Mouse (Mus musculus) MEL (cell line): ENCODE measurements around the gene Gipc1. TPM values are rescaled to one million over a fixed set of nuclear protein-coding genes. Genes with fewer than 3 reads are reported as not detected.
A peak's percentile ranks its signal among the peaks of the same experiment; 100 is the strongest.

Source experiments
- DNase-seq: peaks from one replicate; pipeline ENCODE4 v3.0.0; 2011; ENCODE audit warnings: low read depth, low spot score
- H3K27ac ChIP-seq: 2 replicates; pipeline ENCODE4 v1.5.1; 2012; ENCODE audit warnings: low read depth, mild to moderate bottlenecking, control low read depth, low read length, moderate library complexity; ENCODE audit not compliant: control insufficient read depth
- H3K27me3 ChIP-seq, 2 experiments: fragments of 150-350 bp in 1 of 2; sonication (generic) in 1 of 2; 2 replicates each; pipeline ENCODE4 v1.6.1; 2012; ENCODE audit warnings: low read length in 2 of 2, mild to moderate bottlenecking in 2 of 2, improper control_type of control experiment in 1 of 2, moderate library complexity in 1 of 2; ENCODE audit not compliant: insufficient read depth in 2 of 2, control insufficient read depth in 1 of 2
- H3K36me3 ChIP-seq, 2 experiments: 2 replicates each; pipeline ENCODE4 v1.6.1; 2012 to 2014; ENCODE audit warnings: low read length in 2 of 2, improper control_type of control experiment in 1 of 2, inconsistent platforms in 1 of 2, mild to moderate bottlenecking in 1 of 2; ENCODE audit not compliant: insufficient read depth in 2 of 2, control insufficient read depth in 1 of 2
- H3K4me1 ChIP-seq, 2 experiments: fragments of 150-350 bp in 1 of 2; sonication (generic) in 1 of 2; 2 replicates each; pipeline ENCODE4 v1.6.1; 2012; ENCODE audit warnings: low read length in 2 of 2, improper control_type of control experiment in 1 of 2, mild to moderate bottlenecking in 1 of 2; ENCODE audit not compliant: insufficient read depth in 2 of 2, control insufficient read depth in 1 of 2
- H3K4me3 ChIP-seq, 2 experiments: fragments of 150-350 bp in 1 of 2; sonication (generic) in 1 of 2; 2 replicates each; pipeline ENCODE4 v1.5.1; 2012; ENCODE audit warnings: low read depth in 2 of 2, low read length in 2 of 2, mild to moderate bottlenecking in 2 of 2, moderate library complexity in 2 of 2, control low read depth in 1 of 2, improper control_type of control experiment in 1 of 2; ENCODE audit not compliant: control insufficient read depth in 1 of 2, insufficient read depth in 1 of 2
- H3K79me2 ChIP-seq: 2 replicates; pipeline ENCODE4 v1.6.1; 2012; ENCODE audit warnings: mild to moderate bottlenecking, low read length, moderate library complexity; ENCODE audit not compliant: control insufficient read depth, poor library complexity, insufficient read depth
- H3K9ac ChIP-seq: 2 replicates; pipeline ENCODE4 v1.6.1; 2012; ENCODE audit warnings: low read depth, mild to moderate bottlenecking, control low read depth, low read length, moderate library complexity; ENCODE audit not compliant: control insufficient read depth, poor library complexity, severe bottlenecking
- H3K9me3 ChIP-seq: fragments of 150-350 bp; sonication (generic); replicated peaks from 2 replicates; pipeline ENCODE4 v1.6.1; 2012; ENCODE audit warnings: mild to moderate bottlenecking, low read length, improper control_type of control experiment, moderate library complexity; ENCODE audit not compliant: insufficient read depth
- BHLHE40 ChIP-seq: IDR thresholded peaks from 2 replicates; pipeline ENCODE4 v1.6.1; 2012; ENCODE audit warnings: low read depth, mild to moderate bottlenecking, inconsistent platforms, low read length, improper control_type of control experiment, borderline replicate concordance
- CHD1 ChIP-seq: IDR thresholded peaks from 2 replicates; pipeline ENCODE4 v1.6.1; 2012; ENCODE audit warnings: low read depth, mild to moderate bottlenecking, inconsistent platforms, low read length, improper control_type of control experiment
- CHD2 ChIP-seq: IDR thresholded peaks from 2 replicates; pipeline ENCODE4 v1.6.1; 2011; ENCODE audit warnings: low read length, improper control_type of control experiment
- CTCF ChIP-seq, 3 experiments: IDR thresholded peaks in 2 of 3; conservative IDR thresholded peaks in 1 of 3; 2 replicates each; pipeline ENCODE4 v1.5.1; 2011 to 2012; ENCODE audit warnings: low read length in 3 of 3, low read depth in 2 of 3, mild to moderate bottlenecking in 2 of 3, improper control_type of control experiment in 1 of 3, inconsistent platforms in 1 of 3, mixed read lengths in 1 of 3, moderate library complexity in 1 of 3; ENCODE audit not compliant: control insufficient read depth in 1 of 3, insufficient read depth in 1 of 3, poor library complexity in 1 of 3, severe bottlenecking in 1 of 3
- E2F4 ChIP-seq: IDR thresholded peaks from 2 replicates; pipeline ENCODE4 v1.6.1; 2011; ENCODE audit warnings: low read depth, low read length, improper control_type of control experiment, borderline replicate concordance
- ELF1 ChIP-seq: IDR thresholded peaks from 2 replicates; pipeline ENCODE4 v1.6.1; 2014; ENCODE audit warnings: low read depth, mild to moderate bottlenecking, inconsistent platforms, low read length, improper control_type of control experiment, moderate library complexity
- EP300 ChIP-seq, 2 experiments: IDR thresholded peaks; 2 replicates each; pipeline ENCODE4 v1.6.1; 2011; ENCODE audit warnings: improper control_type of control experiment in 2 of 2, low read length in 2 of 2, low read depth in 1 of 2, mild to moderate bottlenecking in 1 of 2
- ETS1 ChIP-seq: IDR thresholded peaks from 2 replicates; pipeline ENCODE4 v1.6.1; 2012; ENCODE audit warnings: low read depth, mild to moderate bottlenecking, inconsistent platforms, low read length, improper control_type of control experiment, moderate library complexity
- GABPA ChIP-seq: IDR thresholded peaks from 2 replicates; pipeline ENCODE4 v1.6.1; 2012; ENCODE audit warnings: low read depth, mild to moderate bottlenecking, inconsistent platforms, low read length, improper control_type of control experiment, moderate library complexity
- GATA1 ChIP-seq: IDR thresholded peaks from 2 replicates; pipeline ENCODE4 v1.6.1; 2011; ENCODE audit warnings: low read depth, low read length, improper control_type of control experiment
- HCFC1 ChIP-seq: IDR thresholded peaks from 2 replicates; pipeline ENCODE4 v1.6.1; 2012; ENCODE audit warnings: low read depth, mild to moderate bottlenecking, inconsistent platforms, low read length, improper control_type of control experiment, moderate library complexity
- JUND ChIP-seq: IDR thresholded peaks from 2 replicates; pipeline ENCODE4 v1.6.1; 2011; ENCODE audit warnings: low read depth, mild to moderate bottlenecking, improper control_type of control experiment, low read length
- KAT2A ChIP-seq: conservative IDR thresholded peaks from 2 replicates; pipeline ENCODE4 v1.6.1; 2012; ENCODE audit warnings: low read depth, low read length, improper control_type of control experiment, inconsistent platforms
- MAFK ChIP-seq: IDR thresholded peaks from 2 replicates; pipeline ENCODE4 v1.6.1; 2011; ENCODE audit warnings: low read depth, mild to moderate bottlenecking, low read length, improper control_type of control experiment, borderline replicate concordance
- MAZ ChIP-seq: IDR thresholded peaks from 2 replicates; pipeline ENCODE4 v1.6.1; 2012; ENCODE audit warnings: low read depth, mild to moderate bottlenecking, inconsistent platforms, low read length, improper control_type of control experiment
- MEF2A ChIP-seq: IDR thresholded peaks from 2 replicates; pipeline ENCODE4 v1.6.1; 2014; ENCODE audit warnings: low read depth, mild to moderate bottlenecking, inconsistent platforms, low read length, improper control_type of control experiment; ENCODE audit not compliant: poor library complexity, insufficient replicate concordance, severe bottlenecking; ENCODE audit errors: extremely low read depth
- MXI1 ChIP-seq: IDR thresholded peaks from 2 replicates; pipeline ENCODE4 v1.6.1; 2011; ENCODE audit warnings: mild to moderate bottlenecking, low read depth, low read length, improper control_type of control experiment
- MYB ChIP-seq: IDR thresholded peaks from 2 replicates; pipeline ENCODE4 v1.6.1; 2011; ENCODE audit warnings: mild to moderate bottlenecking, low read depth, low read length, improper control_type of control experiment
- MYC ChIP-seq: IDR thresholded peaks from 2 replicates; pipeline ENCODE4 v1.6.1; 2011; ENCODE audit warnings: low read depth, mild to moderate bottlenecking, low read length, improper control_type of control experiment, moderate library complexity
- NELFE ChIP-seq: IDR thresholded peaks from 2 replicates; pipeline ENCODE4 v1.6.1; 2011; ENCODE audit warnings: low read depth, low read length, improper control_type of control experiment
- POLR2A ChIP-seq, 2 experiments: IDR thresholded peaks; 2 replicates each; pipeline ENCODE4 v1.6.1; 2011 to 2012; ENCODE audit warnings: low read length in 2 of 2, mild to moderate bottlenecking in 2 of 2, control low read depth in 1 of 2, improper control_type of control experiment in 1 of 2, low read depth in 1 of 2, moderate library complexity in 1 of 2; ENCODE audit not compliant: control insufficient read depth in 1 of 2, insufficient read depth in 1 of 2, poor library complexity in 1 of 2
- POLR2AphosphoS2 ChIP-seq: IDR thresholded peaks from 2 replicates; pipeline ENCODE4 v1.6.1; 2011; ENCODE audit warnings: low read length, improper control_type of control experiment
- POLR2AphosphoS5 ChIP-seq: IDR thresholded peaks from 2 replicates; pipeline ENCODE4 v1.6.1; 2012; ENCODE audit warnings: low read depth, borderline replicate concordance, mild to moderate bottlenecking, inconsistent platforms, low read length, moderate library complexity, mixed read lengths
- RAD21 ChIP-seq: IDR thresholded peaks from 2 replicates; pipeline ENCODE4 v1.6.1; 2011; ENCODE audit warnings: mild to moderate bottlenecking, low read depth, low read length, improper control_type of control experiment
- RCOR1 ChIP-seq: IDR thresholded peaks from 2 replicates; pipeline ENCODE4 v1.6.1; 2012; ENCODE audit warnings: low read depth, mild to moderate bottlenecking, inconsistent platforms, low read length, improper control_type of control experiment
- SIN3A ChIP-seq: IDR thresholded peaks from 2 replicates; pipeline ENCODE4 v1.6.1; 2012; ENCODE audit warnings: low read length, improper control_type of control experiment, inconsistent platforms
- SMC3 ChIP-seq: IDR thresholded peaks from 2 replicates; pipeline ENCODE4 v1.6.1; 2011; ENCODE audit warnings: low read depth, low read length, improper control_type of control experiment
- TBP ChIP-seq: IDR thresholded peaks from 2 replicates; pipeline ENCODE4 v1.8.0; 2011; ENCODE audit warnings: low read depth, low read length, improper control_type of control experiment
- UBTF ChIP-seq: IDR thresholded peaks from 2 replicates; pipeline ENCODE4 v1.6.1; 2012; ENCODE audit warnings: low read depth, mild to moderate bottlenecking, inconsistent platforms, low read length, improper control_type of control experiment, moderate library complexity, borderline replicate concordance; ENCODE audit not compliant: insufficient read depth
- USF1 ChIP-seq: IDR thresholded peaks from 2 replicates; pipeline ENCODE4 v1.6.1; 2014; ENCODE audit warnings: low read depth, mild to moderate bottlenecking, inconsistent platforms, low read length, improper control_type of control experiment, moderate library complexity
- USF2 ChIP-seq, 2 experiments: IDR thresholded peaks; 2 replicates each; pipeline ENCODE4 v1.6.1; 2011 to 2012; ENCODE audit warnings: improper control_type of control experiment in 2 of 2, low read length in 2 of 2, borderline replicate concordance in 1 of 2, inconsistent platforms in 1 of 2, low read depth in 1 of 2, mild to moderate bottlenecking in 1 of 2; ENCODE audit not compliant: insufficient read depth in 1 of 2
- ZC3H11A ChIP-seq: IDR thresholded peaks from 2 replicates; pipeline ENCODE4 v1.6.1; 2012; ENCODE audit warnings: low read depth, mild to moderate bottlenecking, inconsistent platforms, low read length, improper control_type of control experiment
- ZMIZ1 ChIP-seq: IDR thresholded peaks from 2 replicates; pipeline ENCODE4 v1.6.1; 2012; ENCODE audit warnings: low read depth, mild to moderate bottlenecking, inconsistent platforms, low read length, improper control_type of control experiment, moderate library complexity
- ZNF384 ChIP-seq: IDR thresholded peaks from 2 replicates; pipeline ENCODE4 v1.6.1; 2012; ENCODE audit warnings: low read depth, mild to moderate bottlenecking, inconsistent platforms, low read length, improper control_type of control experiment
- polyA plus RNA-seq, 2 experiments: library from polyadenylated mRNA; stranded (reverse) in 1 of 2; unstranded in 1 of 2; fragments of >175 nt in 1 of 2; fragments of >200 nt in 1 of 2; gene quantifications; 2 replicates each; pipeline versions ENCODE4 v1.2.1 to v1.2.4; 2012; ENCODE audit warnings: low replicate concordance in 2 of 2, low read depth in 1 of 2; ENCODE audit not compliant: insufficient read length in 2 of 2, insufficient read depth in 1 of 2, missing spikeins in 1 of 2
- total RNA-seq: library from RNA; depleted of rRNA; stranded (reverse); fragments of 300-350 nt; gene quantifications from 2 replicates; pipeline ENCODE4 v1.2.3, GENCODE M21; 2012

The Gipc1 gene
- total and polyA plus RNA-seq, 3 experiments = 38.6 to 70.7 TPM; not detected in 1

DNA sequence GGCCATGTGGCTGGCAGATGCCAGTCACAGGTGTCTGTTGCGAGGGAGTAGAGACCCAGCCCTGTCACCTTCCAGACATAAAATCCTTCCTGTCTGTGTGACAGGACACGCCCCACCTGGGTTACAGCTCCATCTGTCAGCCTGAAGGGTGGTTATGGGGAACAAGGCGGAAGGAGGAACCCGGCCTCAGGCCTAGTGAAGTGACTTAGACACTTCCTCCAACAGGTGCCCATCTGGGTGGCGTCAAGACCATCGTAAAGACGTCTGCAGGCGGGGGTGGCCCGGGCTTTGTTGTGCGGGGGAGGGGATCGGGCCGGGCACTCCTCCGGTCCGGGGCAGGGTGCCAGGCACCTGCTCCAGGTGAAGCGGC is 45.8 kb downstream of the Gipc1 start (continued):
- no peak for TF ChIP-seq NELFE

DNA sequence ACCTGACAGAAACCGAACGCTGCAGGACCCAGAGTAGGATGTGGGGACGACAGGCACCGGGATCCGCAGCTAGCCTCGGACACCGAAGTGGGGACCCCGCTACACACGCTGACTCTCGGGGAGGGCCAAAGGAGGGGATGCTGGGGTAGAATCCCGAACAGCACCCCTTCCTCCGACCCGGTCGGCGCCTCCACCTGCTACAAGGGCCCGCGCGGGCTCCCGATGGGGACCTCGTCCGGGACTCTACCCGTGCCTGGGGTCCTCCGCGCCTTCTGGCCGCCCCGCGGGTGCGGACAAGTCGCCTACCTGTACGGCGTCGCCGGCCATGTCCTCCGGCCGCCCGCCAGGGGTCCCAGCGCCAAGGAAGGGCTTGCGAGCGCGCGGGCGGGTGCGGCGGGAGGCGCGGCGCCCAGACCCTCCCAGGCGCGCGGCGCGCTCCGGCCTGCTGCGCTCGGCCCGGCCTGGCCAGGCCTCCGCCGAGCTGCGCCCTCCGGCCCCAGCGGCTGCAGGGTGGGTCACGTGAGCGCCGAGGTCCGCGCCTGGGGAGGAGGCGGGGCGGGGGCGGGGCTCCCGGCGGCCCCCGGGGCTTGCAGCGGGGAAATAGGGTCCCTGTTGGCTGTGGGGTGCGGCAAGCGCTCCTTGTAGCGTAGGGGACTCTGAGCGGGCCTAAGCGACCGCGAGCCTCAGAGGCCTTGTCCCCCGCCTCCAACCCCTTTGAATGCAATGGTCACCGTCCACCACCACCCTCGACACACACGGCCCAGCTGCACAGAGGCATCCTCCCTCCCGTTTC is 46.4 kb downstream of the Gipc1 start, which contains the start of gene Pkn1:
TSS of gene Pkn1 (minus strand) at position 519 of the 793 bp plus-strand sequence.
- peaks cover 8 to 37% of the 10 kb centered on the region in 2 experiments for H3K4me1 ChIP-seq
- no peaks in the 10 kb centered on the region for H3K27me3 ChIP-seq
- peak within 1 kb of the TSS; percentile 82 for H3K27ac ChIP-seq
- peaks cover 0 to 13% of the 10 kb centered on the region in 2 experiments; a peak in 2 of 4 replicates for H3K36me3 ChIP-seq
- H3K9me3 ChIP-seq = no peaks in the 10 kb centered on the region
- peak; percentile 84 for DNase-seq
- H3K4me3 ChIP-seq = peak within 1 kb of the TSS; percentile 90 to 98
- peaks cover 29% of the 10 kb centered on the region for H3K79me2 ChIP-seq
- peak within 1 kb of the TSS; percentile 94 for H3K9ac ChIP-seq
- TF ChIP-seq POLR2AphosphoS5 (no peak), POLR2A (IDR thresholded peaks at IDR 0.05; ENCODE audit: control insufficient read depth in 1 of 2, insufficient read depth in 1 of 2, low read depth in 1 of 2, low read length in 2 of 2, poor library complexity in 1 of 2) (peak; percentile 61 to 96; a peak in 3 of 4 replicates), USF1 (peak; percentile 92), E2F4 (no peak), BHLHE40 (peak; percentile 74), UBTF (no peak), RCOR1 (no peak), TBP (no peak), ZC3H11A (no peak), MEF2A (0 out of 2 replicates have a peak, but pooled peaks have one; percentile 19), MYB (no peak), SIN3A (peak; percentile 7; the same call in 1 of the 2 replicates), MAZ (peak; percentile 72; the same call in 1 of the 2 replicates), MXI1 (peak; percentile 59), RAD21 (no peak), ELF1 (no peak), ETS1 (no peak), POLR2AphosphoS2 (peak; percentile 69; the same call in 1 of the 2 replicates), MAFK (no peak), GATA1 (no peak), USF2 (IDR thresholded peaks at IDR 0.05; ENCODE audit: borderline replicate concordance in 1 of 2, insufficient read depth in 1 of 2, low read depth in 1 of 2, low read length in 2 of 2) (peak in 1 of 2 experiments; percentile 64; a peak in 1 of 4 replicates), EP300 (IDR thresholded peaks at IDR 0.05; ENCODE audit: low read depth in 1 of 2, low read length in 2 of 2) (no peak), SMC3 (no peak), GABPA (no peak), JUND (no peak), ZNF384 (no peak), MYC (no peak), CHD2 (no peak), HCFC1 (peak; percentile 63), CTCF (IDR thresholded peaks at IDR 0.05 in 2 of 3, conservative IDR thresholded peaks at IDR 0.05 in 1 of 3; ENCODE audit: control insufficient read depth in 1 of 3, insufficient read depth in 1 of 3, low read depth in 2 of 3, low read length in 3 of 3, poor library complexity in 1 of 3, severe bottlenecking in 1 of 3) (no peak), KAT2A (no peak), NELFE (peak; percentile 62), ZMIZ1 (peak; percentile 86), CHD1 (no peak; the same call in 1 of the 2 replicates)
